Mouse (Mus musculus): ENCODE measurements around the gene Lrrc71. TPM values are rescaled to one million over a fixed set of nuclear protein-coding genes. Genes with fewer than 3 reads are reported as not detected.

Lrrc71 gene
- polyA plus RNA-seq, 1 experiment = 0.01 TPM

GRCm38 (mm10) chr3:87769506-87769905 lies 21.1 kb upstream of the Lrrc71 start:
- H3ac ChIP-seq (ENCODE audit: control insufficient read depth, insufficient read length) = no peak overlapping the region
- H3K27me3 ChIP-seq (ENCODE audit: control insufficient read depth, insufficient read depth, insufficient read length) = peaks cover 36% of the 10 kb centered on the region
- no peaks in the 10 kb centered on the region for H3K79me2 ChIP-seq (ENCODE audit: control insufficient read depth, insufficient read depth)
- no peaks in the 10 kb centered on the region for H3K36me3 ChIP-seq (ENCODE audit: control insufficient read depth, insufficient read depth)
- no peak overlapping the region for H3K4me3 ChIP-seq
- TF ChIP-seq POLR2AphosphoS2 (IDR thresholded peaks at IDR 0.05; ENCODE audit: insufficient read length, low read depth) = no peak
- TF ChIP-seq MYOD1 (IDR thresholded peaks at IDR 0.05; ENCODE audit: control insufficient read depth in 1 of 3, insufficient read length in 2 of 3, low read depth in 2 of 3) = no peak
- no peak for TF ChIP-seq CEBPB (IDR thresholded peaks at IDR 0.05; ENCODE audit: insufficient read depth, poor library complexity, severe bottlenecking)
- TF ChIP-seq REST (IDR thresholded peaks at IDR 0.05; ENCODE audit: insufficient read depth, insufficient read length) = no peak
- TF ChIP-seq USF1 (IDR thresholded peaks at IDR 0.05; ENCODE audit: low read depth) = no peak
- no peak for TF ChIP-seq POLR2A (IDR thresholded peaks at IDR 0.05; ENCODE audit: insufficient read length, low read depth)
- no peak for TF ChIP-seq TCF12 (IDR thresholded peaks at IDR 0.05; ENCODE audit: insufficient read depth, poor library complexity, severe bottlenecking)
- TF ChIP-seq SRF (IDR thresholded peaks at IDR 0.05; ENCODE audit: control insufficient read depth, insufficient read length, low read depth) = no peak
- TF ChIP-seq MAX (IDR thresholded peaks at IDR 0.05; ENCODE audit: low read depth) = no peak
- no peak for TF ChIP-seq TCF3 (IDR thresholded peaks at IDR 0.05; ENCODE audit: insufficient read length, low read depth)
- TF ChIP-seq E2F4 (IDR thresholded peaks at IDR 0.05; ENCODE audit: insufficient read depth) = no peak
- TF ChIP-seq MYOG (IDR thresholded peaks at IDR 0.05; ENCODE audit: control insufficient read depth in 1 of 3, insufficient read depth in 1 of 3, insufficient read length in 2 of 3, low read depth in 2 of 3) = no peak
- no peak overlapping the region for H3K4me2 ChIP-seq (ENCODE audit: low read depth)

GRCm38 (mm10) chr3:87768844-87769243 lies 20.4 kb upstream of the Lrrc71 start:
- TF ChIP-seq POLR2A (IDR thresholded peaks at IDR 0.05; ENCODE audit: insufficient read length, low read depth) (no peak), MYOG (IDR thresholded peaks at IDR 0.05; ENCODE audit: control insufficient read depth in 1 of 3, insufficient read depth in 1 of 3, insufficient read length in 2 of 3, low read depth in 2 of 3) (no peak), MYOD1 (IDR thresholded peaks at IDR 0.05; ENCODE audit: control insufficient read depth in 1 of 3, insufficient read length in 2 of 3, low read depth in 2 of 3) (no peak), SRF (IDR thresholded peaks at IDR 0.05; ENCODE audit: control insufficient read depth, insufficient read length, low read depth) (no peak), TCF3 (IDR thresholded peaks at IDR 0.05; ENCODE audit: insufficient read length, low read depth) (no peak), USF1 (IDR thresholded peaks at IDR 0.05; ENCODE audit: low read depth) (no peak), REST (IDR thresholded peaks at IDR 0.05; ENCODE audit: insufficient read depth, insufficient read length) (no peak)
- peak overlapping the region; percentile 61 for H3K4me2 ChIP-seq (ENCODE audit: low read depth)
- H3K27me3 ChIP-seq (ENCODE audit: control insufficient read depth, insufficient read depth, insufficient read length) = peaks cover 31% of the 10 kb centered on the region
- no peaks in the 10 kb centered on the region for H3K79me2 ChIP-seq (ENCODE audit: control insufficient read depth, insufficient read depth)
- no peak overlapping the region for H3ac ChIP-seq (ENCODE audit: control insufficient read depth, insufficient read length)
- no peaks in the 10 kb centered on the region for H3K36me3 ChIP-seq (ENCODE audit: control insufficient read depth, insufficient read depth)
- no peak overlapping the region for H3K4me3 ChIP-seq

- no peak overlapping the region for H3K4me3 ChIP-seq
- peaks cover 27% of the 10 kb centered on the region for H3K27me3 ChIP-seq (ENCODE audit: control insufficient read depth, insufficient read depth, insufficient read length)
- H3ac ChIP-seq (ENCODE audit: control insufficient read depth, insufficient read length) = no peak overlapping the region
- peak overlapping the region; percentile 61 for H3K4me2 ChIP-seq (ENCODE audit: low read depth)
- no peaks in the 10 kb centered on the region for H3K79me2 ChIP-seq (ENCODE audit: control insufficient read depth, insufficient read depth)
- TF ChIP-seq POLR2A (IDR thresholded peaks at IDR 0.05; ENCODE audit: insufficient read length, low read depth) (no peak), REST (IDR thresholded peaks at IDR 0.05; ENCODE audit: insufficient read depth, insufficient read length) (no peak), POLR2AphosphoS2 (IDR thresholded peaks at IDR 0.05; ENCODE audit: insufficient read length, low read depth) (no peak), MAX (IDR thresholded peaks at IDR 0.05; ENCODE audit: low read depth) (no peak), E2F4 (IDR thresholded peaks at IDR 0.05; ENCODE audit: insufficient read depth) (no peak), MYOG (IDR thresholded peaks at IDR 0.05; ENCODE audit: control insufficient read depth in 1 of 3, insufficient read depth in 1 of 3, insufficient read length in 2 of 3, low read depth in 2 of 3) (no peak), TCF3 (IDR thresholded peaks at IDR 0.05; ENCODE audit: insufficient read length, low read depth) (no peak), USF1 (IDR thresholded peaks at IDR 0.05; ENCODE audit: low read depth) (no peak), CEBPB (IDR thresholded peaks at IDR 0.05; ENCODE audit: insufficient read depth, poor library complexity, severe bottlenecking) (no peak), SRF (IDR thresholded peaks at IDR 0.05; ENCODE audit: control insufficient read depth, insufficient read length, low read depth) (no peak), TCF12 (IDR thresholded peaks at IDR 0.05; ENCODE audit: insufficient read depth, poor library complexity, severe bottlenecking) (no peak), MYOD1 (IDR thresholded peaks at IDR 0.05; ENCODE audit: control insufficient read depth in 1 of 3, insufficient read length in 2 of 3, low read depth in 2 of 3) (no peak)
- H3K36me3 ChIP-seq (ENCODE audit: control insufficient read depth, insufficient read depth) = no peaks in the 10 kb centered on the region
These were observed 20.0 kb upstream of the Lrrc71 start for GRCm38 (mm10) chr3:87768431-87768830.

- Histone ChIP-seq H3K4me3 (no peak overlapping the region), H3K79me2 (ENCODE audit: control insufficient read depth, insufficient read depth) (no peaks in the 10 kb centered on the region), H3ac (ENCODE audit: control insufficient read depth, insufficient read length) (no peak overlapping the region), H3K36me3 (ENCODE audit: control insufficient read depth, insufficient read depth) (no peaks in the 10 kb centered on the region), H3K4me2 (ENCODE audit: low read depth) (no peak overlapping the region), H3K27me3 (ENCODE audit: control insufficient read depth, insufficient read depth, insufficient read length) (peaks cover 20% of the 10 kb centered on the region)
- no peak for TF ChIP-seq TCF12 (IDR thresholded peaks at IDR 0.05; ENCODE audit: insufficient read depth, poor library complexity, severe bottlenecking)
These were observed 19.3 kb upstream of the Lrrc71 start for GRCm38 (mm10) chr3:87767764-87768163.

GRCm38 (mm10) chr3:87766284-87766667 lies 17.9 kb upstream of the Lrrc71 start:
- Histone ChIP-seq H3K79me2 (ENCODE audit: control insufficient read depth, insufficient read depth) (no peaks in the 10 kb centered on the region), H3K4me3 (no peak overlapping the region), H3K4me2 (ENCODE audit: low read depth) (no peak overlapping the region), H3ac (ENCODE audit: control insufficient read depth, insufficient read length) (no peak overlapping the region), H3K36me3 (ENCODE audit: control insufficient read depth, insufficient read depth) (no peaks in the 10 kb centered on the region), H3K27me3 (ENCODE audit: control insufficient read depth, insufficient read depth, insufficient read length) (peaks cover 5% of the 10 kb centered on the region)
- TF ChIP-seq MYOD1 (IDR thresholded peaks at IDR 0.05; ENCODE audit: control insufficient read depth in 1 of 3, insufficient read length in 2 of 3, low read depth in 2 of 3) (peak in 2 of 3 experiments; percentile 62 to 71), TCF3 (IDR thresholded peaks at IDR 0.05; ENCODE audit: insufficient read length, low read depth) (no peak)
